Mouse (Mus musculus) heart, embryonic 13.5 days (tissue): ENCODE results near the gene Milr1. TPM values are rescaled to one million over a fixed set of nuclear protein-coding genes. Genes with fewer than 3 reads are reported as not detected.
"Not testable (repeated sequence)": the region's sequence is repeated elsewhere in the genome, so short reads cannot be mapped to it uniquely, and the experiment has no call there.

ENCODE experiments used
- ATAC-seq: fragments of 200-750 bp; cut with Nextera tagmentation; 2 replicates; pipeline ENCODE4 v1.8.0; 2017; ENCODE audit warnings: moderate TSS enrichment; ENCODE audit not compliant: insufficient number of reproducible peaks, low FRiP score, low TSS enrichment; ENCODE audit errors: extremely low read depth
- H3K27ac ChIP-seq: fragments of 300-500 bp; sonication (generic); replicated peaks from 2 replicates; pipeline ENCODE4 v1.5.1; 2015; ENCODE audit warnings: moderate library complexity, mild to moderate bottlenecking, inconsistent platforms
- H3K27me3 ChIP-seq: fragments of 300-500 bp; sonication (generic); replicated peaks from 2 replicates; pipeline ENCODE4 v1.6.1; 2015; ENCODE audit warnings: mild to moderate bottlenecking, inconsistent platforms
- H3K36me3 ChIP-seq: fragments of 300-500 bp; sonication (generic); 2 replicates; pipeline ENCODE4 v1.6.1; 2015; ENCODE audit warnings: mild to moderate bottlenecking, inconsistent platforms
- H3K4me1 ChIP-seq: fragments of 300-500 bp; sonication (generic); 2 replicates; pipeline ENCODE4 v1.6.1; 2015; ENCODE audit warnings: inconsistent platforms
- H3K4me2 ChIP-seq: fragments of 300-500 bp; sonication (generic); 2 replicates; pipeline ENCODE4 v1.6.1; 2015; ENCODE audit warnings: inconsistent platforms, mild to moderate bottlenecking, moderate library complexity
- H3K4me3 ChIP-seq: fragments of 300-500 bp; sonication (generic); 2 replicates; pipeline ENCODE4 v1.5.1; 2015; ENCODE audit warnings: moderate library complexity, mild to moderate bottlenecking, inconsistent platforms
- H3K9ac ChIP-seq: fragments of 300-500 bp; sonication (generic); 2 replicates; pipeline ENCODE4 v1.6.1; 2015; ENCODE audit warnings: inconsistent platforms, mild to moderate bottlenecking, moderate library complexity
- H3K9me3 ChIP-seq: fragments of 300-500 bp; sonication (generic); 2 replicates; pipeline ENCODE4 v1.6.1; 2016; ENCODE audit warnings: inconsistent platforms
- WGBS: fragments of 180-500 bp; shearing (Covaris S2); methylation state at CpG from one replicate; pipeline ENCODE4 v1.1.7; 2015; ENCODE audit warnings: mixed read lengths; 5-methylcytosine and 5-hydroxymethylcytosine counted together
- polyA plus RNA-seq: library from polyadenylated mRNA; unstranded; fragments of >200 nt; fragmentation: Nextera tagmentation; extraction: Ambion mirVana; gene quantifications from 2 replicates; pipeline ENCODE4 v1.2.1, GENCODE M21; 2015

Milr1 gene
- polyA plus RNA-seq, 1 experiment from 2014 or later, result 1.5 TPM

- H3K36me3 ChIP-seq, result peaks cover 56% of the 10 kb centered on the region
- WGBS, result under 1% methylated on average over 72 of the region's 79 CpGs
- H3K9ac ChIP-seq, result peak overlapping the region; percentile 99
- peak overlapping the region; percentile 93 for H3K4me2 ChIP-seq
- H3K4me3 ChIP-seq, result peak overlapping the region; percentile 96
- peak; percentile 82 for ATAC-seq
- H3K9me3 ChIP-seq, result no peaks in the 10 kb centered on the region
- no peaks in the 10 kb centered on the region for H3K27me3 ChIP-seq
- peak overlapping the region; percentile 100 for H3K27ac ChIP-seq
- H3K4me1 ChIP-seq, result peaks cover 46% of the 10 kb centered on the region
Measured at GRCm38 (mm10) chr11:106788026-106788774, 37.2 kb downstream of the Milr1 start.

- under 1% methylated on average over 58 of the region's 58 CpGs for WGBS
- peak; percentile 87 for ATAC-seq
- H3K4me1 ChIP-seq, result peaks cover 39% of the 10 kb centered on the region
- peak within 1 kb of the TSS; percentile 100 for H3K27ac ChIP-seq
- H3K4me2 ChIP-seq, result peak within 1 kb of the TSS; percentile 93
- H3K27me3 ChIP-seq, result no peaks in the 10 kb centered on the region
- H3K9ac ChIP-seq, result peak within 1 kb of the TSS; percentile 99
- H3K4me3 ChIP-seq, result peak within 1 kb of the TSS; percentile 96
- peaks cover 56% of the 10 kb centered on the region for H3K36me3 ChIP-seq
- H3K9me3 ChIP-seq, result no peaks in the 10 kb centered on the region
Measured at GRCm38 (mm10) chr11:106788775-106789459, 37.9 kb downstream of the Milr1 start, which contains the start of the genes Ddx5 and Cep95. Gene Ddx5 (minus strand): TSS chr11:106789185. Gene Cep95 (plus strand): TSS chr11:106789252.

- no peak for ATAC-seq
- Histone ChIP-seq H3K9ac (peak overlapping the region; percentile 99), H3K9me3 (no peaks in the 10 kb centered on the region), H3K4me2 (peak overlapping the region; percentile 93), H3K27ac (peak overlapping the region; percentile 100), H3K4me1 (peaks cover 34% of the 10 kb centered on the region), H3K27me3 (no peaks in the 10 kb centered on the region), H3K36me3 (peaks cover 56% of the 10 kb centered on the region), H3K4me3 (peak overlapping the region; percentile 96)
- under 1% methylated on average over 6 of the region's 6 CpGs for WGBS
Measured at GRCm38 (mm10) chr11:106789649-106790048, 38.6 kb downstream of the Milr1 start.

GRCm38 (mm10) chr11:106793846-106794245, 42.8 kb downstream of the Milr1 start:
- H3K27ac ChIP-seq, result no peak overlapping the region
- no peak overlapping the region for H3K4me2 ChIP-seq
- 78% methylated on average over 4 of the region's 4 CpGs for WGBS
- peaks cover 5% of the 10 kb centered on the region; the same call in 1 of the 2 replicates for H3K9me3 ChIP-seq
- no peak overlapping the region for H3K9ac ChIP-seq
- H3K4me1 ChIP-seq, result peaks cover 17% of the 10 kb centered on the region
- no peak overlapping the region for H3K4me3 ChIP-seq
- H3K27me3 ChIP-seq, result no peaks in the 10 kb centered on the region
- H3K36me3 ChIP-seq, result peaks cover 71% of the 10 kb centered on the region
- ATAC-seq, result no peak

GRCm38 (mm10) chr11:106795679-106796078, 44.7 kb downstream of the Milr1 start:
- no peak for ATAC-seq
- Histone ChIP-seq H3K9me3 (peaks cover 5% of the 10 kb centered on the region; the same call in 1 of the 2 replicates), H3K4me1 (peaks cover 7% of the 10 kb centered on the region), H3K4me3 (no peak overlapping the region), H3K4me2 (no peak overlapping the region), H3K9ac (no peak overlapping the region), H3K36me3 (peaks cover 89% of the 10 kb centered on the region), H3K27me3 (no peaks in the 10 kb centered on the region), H3K27ac (no peak overlapping the region; the same call in 1 of the 2 replicates)
- 54% methylated on average over 9 of the region's 9 CpGs for WGBS

- ATAC-seq, result no peak
- Histone ChIP-seq H3K4me3 (no peak overlapping the region), H3K36me3 (peaks cover 93% of the 10 kb centered on the region), H3K9me3 (peaks cover 5% of the 10 kb centered on the region; the same call in 1 of the 2 replicates), H3K4me2 (no peak overlapping the region), H3K27me3 (no peaks in the 10 kb centered on the region), H3K9ac (no peak overlapping the region), H3K27ac (no peak overlapping the region), H3K4me1 (no peaks in the 10 kb centered on the region)
- 84% methylated on average over 10 of the region's 10 CpGs for WGBS
Measured at GRCm38 (mm10) chr11:106802069-106802627, 51.1 kb downstream of the Milr1 start.

GRCm38 (mm10) chr11:106807442-106807841, 56.4 kb downstream of the Milr1 start:
- not testable (repeated sequence) for H3K9me3 ChIP-seq, H3K4me1 ChIP-seq, ATAC-seq, H3K4me3 ChIP-seq, H3K9ac ChIP-seq, H3K27ac ChIP-seq, H3K4me2 ChIP-seq, H3K27me3 ChIP-seq
- WGBS, result 100% methylated on average over 1 of the region's 1 CpGs
- peaks cover 89% of the 10 kb centered on the region for H3K36me3 ChIP-seq

GRCm38 (mm10) chr11:106812410-106813136, 61.5 kb downstream of the Milr1 start:
- peaks cover 18% of the 10 kb centered on the region; the same call in 1 of the 2 replicates for H3K4me1 ChIP-seq
- peaks cover 95% of the 10 kb centered on the region for H3K36me3 ChIP-seq
- H3K27me3 ChIP-seq, result no peaks in the 10 kb centered on the region
- no peak overlapping the region for H3K9ac ChIP-seq
- H3K4me3 ChIP-seq, result no peak overlapping the region
- H3K9me3 ChIP-seq, result no peaks in the 10 kb centered on the region
- ATAC-seq, result no peak
- no peak overlapping the region for H3K4me2 ChIP-seq
- 87% methylated on average over 7 of the region's 7 CpGs for WGBS
- no peak overlapping the region for H3K27ac ChIP-seq

- Histone ChIP-seq H3K27me3 (no peaks in the 10 kb centered on the region), H3K9me3 (no peaks in the 10 kb centered on the region), H3K4me1 (peaks cover 40% of the 10 kb centered on the region), H3K4me3 (no peak overlapping the region), H3K9ac (0 out of 2 replicates have a peak overlapping the region, but pooled peaks have one; percentile 14), H3K4me2 (no peak overlapping the region), H3K36me3 (peaks cover 92% of the 10 kb centered on the region), H3K27ac (no peak overlapping the region; the same call in 1 of the 2 replicates)
- no peak for ATAC-seq
- 68% methylated on average over 14 of the region's 14 CpGs for WGBS
Measured at GRCm38 (mm10) chr11:106814601-106815320, 63.7 kb downstream of the Milr1 start.

- H3K4me3 ChIP-seq, result no peak overlapping the region
- no peak overlapping the region for H3K27ac ChIP-seq
- no peak for ATAC-seq
- WGBS, result 95% methylated on average over 2 of the region's 2 CpGs
- H3K36me3 ChIP-seq, result peaks cover 91% of the 10 kb centered on the region
- no peak overlapping the region for H3K9ac ChIP-seq
- no peak overlapping the region for H3K4me2 ChIP-seq
- peaks cover 43% of the 10 kb centered on the region for H3K4me1 ChIP-seq
- no peaks in the 10 kb centered on the region for H3K27me3 ChIP-seq
- H3K9me3 ChIP-seq, result no peaks in the 10 kb centered on the region
Measured at GRCm38 (mm10) chr11:106815331-106815730, 64.3 kb downstream of the Milr1 start.
